ENCODE assay signal across 8 mouse cellular contexts in genomic region chr11:69581814-69582213, GRCm38 (mm10). TPM values are rescaled to one million over a fixed set of nuclear protein-coding genes. Genes with fewer than 3 reads are reported as not detected.
DNase-seq lines count a peak whose midpoint lies in the region; ATAC-seq lines count a peak whose summit lies in the region.

No protein-coding gene starts in this region.

- peaks cover 31% of the 10 kb centered on the region for H3K4me1 ChIP-seq in lung, embryonic 15.5 days
- H3K4me1 ChIP-seq in embryonic facial prominence, embryonic 11.5 days (ENCODE audit: control insufficient read depth, insufficient read depth, low read length), result peaks cover 7% of the 10 kb centered on the region
- peaks cover 33% of the 10 kb centered on the region for H3K4me1 ChIP-seq in limb, embryonic 13.5 days

- peak overlapping the region; percentile 87 for H3K4me2 ChIP-seq in lung, embryonic 15.5 days
- H3K4me2 ChIP-seq in embryonic facial prominence, embryonic 11.5 days (ENCODE audit: low read depth, low read length), result peak overlapping the region; percentile 69
- peak overlapping the region; percentile 76 for H3K4me2 ChIP-seq in limb, embryonic 13.5 days (replicated peaks)

- DNase-seq in lung, postnatal 25 days (ENCODE audit: low spot score), result no peak
- DNase-seq in embryonic facial prominence, embryonic 11.5 days (ENCODE audit: low spot score), result peak; percentile 18
- DNase-seq in splenic B cell, adult 2 months (ENCODE audit: low read depth, low spot score), result peak; percentile 18
- DNase-seq in left cerebral cortex, postnatal 10 days (ENCODE audit: extremely low spot score in 1 of 2, low spot score in 2 of 2), result no peak
- no peak for DNase-seq in right cerebral cortex, postnatal 10 days (ENCODE audit: low spot score in 2 of 2)
- DNase-seq in gastrocnemius, adult 18-20 months (ENCODE audit: low spot score), result no peak

- H3K27ac ChIP-seq in lung, embryonic 15.5 days, result peak overlapping the region; percentile 97
- H3K27ac ChIP-seq in embryonic facial prominence, embryonic 11.5 days (replicated peaks; ENCODE audit: low read depth, low read length), result 0 out of 2 replicates have a peak overlapping the region, but pooled peaks have one; percentile 9
- H3K27ac ChIP-seq in limb, embryonic 13.5 days, result peak overlapping the region; percentile 97

- peak overlapping the region; percentile 70 for H3K9ac ChIP-seq in lung, embryonic 15.5 days
- H3K9ac ChIP-seq in embryonic facial prominence, embryonic 11.5 days (replicated peaks; ENCODE audit: low read length), result peak overlapping the region; percentile 84
- H3K9ac ChIP-seq in limb, embryonic 13.5 days, result peak overlapping the region; percentile 86

- ATAC-seq in lung, embryonic 15.5 days (ENCODE audit: borderline replicate concordance, extremely low read depth, low FRiP score, low TSS enrichment), result no peak
- no peak for ATAC-seq in embryonic facial prominence, embryonic 11.5 days (replicated peaks; ENCODE audit: insufficient number of reproducible peaks, low FRiP score, low TSS enrichment, low read depth)
- no peak for ATAC-seq in limb, embryonic 13.5 days (ENCODE audit: low FRiP score, low read depth)

- no peaks in the 10 kb centered on the region for H3K27me3 ChIP-seq in lung, embryonic 15.5 days
- no peaks in the 10 kb centered on the region for H3K27me3 ChIP-seq in embryonic facial prominence, embryonic 11.5 days (ENCODE audit: control insufficient read depth, insufficient read depth, low read length)
- H3K27me3 ChIP-seq in limb, embryonic 13.5 days, result no peaks in the 10 kb centered on the region
- no peaks in the 10 kb centered on the region for H3K27me3 ChIP-seq in splenic B cell, adult 2 months (ENCODE audit: control insufficient read depth, insufficient read depth, low read length, poor library complexity, severe bottlenecking)

- no peaks in the 10 kb centered on the region for H3K9me3 ChIP-seq in lung, embryonic 15.5 days
- H3K9me3 ChIP-seq in embryonic facial prominence, embryonic 11.5 days (replicated peaks; ENCODE audit: control insufficient read depth, low read length), result no peaks in the 10 kb centered on the region
- H3K9me3 ChIP-seq in limb, embryonic 13.5 days, result no peaks in the 10 kb centered on the region

- WGBS in lung, embryonic 15.5 days, result 2% methylated on average over 8 of the region's 8 CpGs
- WGBS in embryonic facial prominence, embryonic 11.5 days, result under 1% methylated on average over 8 of the region's 8 CpGs
- WGBS in limb, embryonic 13.5 days, result 1% methylated on average over 8 of the region's 8 CpGs

- intact Hi-C loops in left cerebral cortex, postnatal 10 days (cut with DNase I), result no loop called here

- peak overlapping the region; percentile 81 for H3K4me3 ChIP-seq in lung, embryonic 15.5 days
- H3K4me3 ChIP-seq in embryonic facial prominence, embryonic 11.5 days (ENCODE audit: low read depth, low read length), result peak overlapping the region; percentile 65
- peak overlapping the region; percentile 87 for H3K4me3 ChIP-seq in limb, embryonic 13.5 days

- no peaks in the 10 kb centered on the region for H3K36me3 ChIP-seq in lung, embryonic 15.5 days
- H3K36me3 ChIP-seq in embryonic facial prominence, embryonic 11.5 days (replicated peaks; ENCODE audit: control insufficient read depth, insufficient read depth, low read depth, low read length), result no peaks in the 10 kb centered on the region
- H3K36me3 ChIP-seq in limb, embryonic 13.5 days, result peaks cover 20% of the 10 kb centered on the region; the same call in 1 of the 2 replicates
- H3K36me3 ChIP-seq in splenic B cell, adult 2 months (ENCODE audit: control insufficient read depth, insufficient read depth, low read length, poor library complexity, severe bottlenecking), result no peaks in the 10 kb centered on the region

RNA-seq across cellular contexts. Expression of gene Trp53, which starts 1.7 kb away (rescaled TPM):
- 168 and 170 TPM in 2 replicates for polyA plus RNA-seq in lung, embryonic 15.5 days (2015; fragmentation: Nextera tagmentation; extraction: Ambion mirVana)
- 200 and 215 TPM in 2 replicates for polyA plus RNA-seq in embryonic facial prominence, embryonic 11.5 days (2014; fragmentation: Nextera tagmentation; extraction: Ambion mirVana)
- polyA plus RNA-seq in limb, embryonic 13.5 days (2015; fragmentation: Nextera tagmentation; extraction: Ambion mirVana), result 158 and 161 TPM in 2 replicates
- total RNA-seq in left cerebral cortex, postnatal 10 days (2021), result 10 to 100 TPM; 20.5 to 26.1 TPM
- total RNA-seq in gastrocnemius, adult 18-20 months (2021), result 10 to 100 TPM; 12.9 to 15.3 TPM

RNA-seq across cellular contexts. Expression of gene Wrap53, which starts 1.8 kb away (rescaled TPM):
- polyA plus RNA-seq in lung, embryonic 15.5 days (2015; fragmentation: Nextera tagmentation; extraction: Ambion mirVana), result 28.3 and 28.4 TPM in 2 replicates
- 40.2 and 40.9 TPM in 2 replicates for polyA plus RNA-seq in embryonic facial prominence, embryonic 11.5 days (2014; fragmentation: Nextera tagmentation; extraction: Ambion mirVana)
- polyA plus RNA-seq in limb, embryonic 13.5 days (2015; fragmentation: Nextera tagmentation; extraction: Ambion mirVana), result 28.3 and 31.0 TPM in 2 replicates
- 1 to 10 TPM; 6.3 to 7.6 TPM for total RNA-seq in left cerebral cortex, postnatal 10 days (2021)
- total RNA-seq in gastrocnemius, adult 18-20 months (2021), result 1 to 10 TPM; 3.2 to 3.3 TPM

RNA-seq across cellular contexts. Expression of gene Efnb3, which starts 21.8 kb away (rescaled TPM):
- polyA plus RNA-seq in lung, embryonic 15.5 days (2015; fragmentation: Nextera tagmentation; extraction: Ambion mirVana), result 8.5 and 8.8 TPM in 2 replicates
- 11.2 and 11.3 TPM in 2 replicates for polyA plus RNA-seq in embryonic facial prominence, embryonic 11.5 days (2014; fragmentation: Nextera tagmentation; extraction: Ambion mirVana)
- polyA plus RNA-seq in limb, embryonic 13.5 days (2015; fragmentation: Nextera tagmentation; extraction: Ambion mirVana), result 45.8 and 47.6 TPM in 2 replicates
- total RNA-seq in left cerebral cortex, postnatal 10 days (2021), result 100 to 1,000 TPM; 147 to 154 TPM
- under 1 TPM; 0.37 to 0.74 TPM for total RNA-seq in gastrocnemius, adult 18-20 months (2021)

RNA-seq across cellular contexts. Expression of gene Atp1b2, which starts 23.9 kb away (rescaled TPM):
- 8.4 and 10.1 TPM in 2 replicates for polyA plus RNA-seq in lung, embryonic 15.5 days (2015; fragmentation: Nextera tagmentation; extraction: Ambion mirVana)
- 5.2 and 6.0 TPM in 2 replicates for polyA plus RNA-seq in embryonic facial prominence, embryonic 11.5 days (2014; fragmentation: Nextera tagmentation; extraction: Ambion mirVana)
- polyA plus RNA-seq in limb, embryonic 13.5 days (2015; fragmentation: Nextera tagmentation; extraction: Ambion mirVana), result 5.7 and 6.0 TPM in 2 replicates
- 100 to 1,000 TPM; 395 to 416 TPM for total RNA-seq in left cerebral cortex, postnatal 10 days (2021)
- 100 to 1,000 TPM; 347 to 393 TPM for total RNA-seq in gastrocnemius, adult 18-20 months (2021)

RNA-seq across cellular contexts. Expression of gene Dnah2, which starts 32.9 kb away (rescaled TPM):
- 1.1 and 1.2 TPM in 2 replicates for polyA plus RNA-seq in lung, embryonic 15.5 days (2015; fragmentation: Nextera tagmentation; extraction: Ambion mirVana)
- polyA plus RNA-seq in embryonic facial prominence, embryonic 11.5 days (2014; fragmentation: Nextera tagmentation; extraction: Ambion mirVana), result 1.5 and 2.1 TPM in 2 replicates
- 2.2 and 2.4 TPM in 2 replicates for polyA plus RNA-seq in limb, embryonic 13.5 days (2015; fragmentation: Nextera tagmentation; extraction: Ambion mirVana)
- total RNA-seq in left cerebral cortex, postnatal 10 days (2021), result 1 to 10 TPM; 4.2 to 5.7 TPM
- total RNA-seq in gastrocnemius, adult 18-20 months (2021), result under 1 TPM; 0.14 to 0.83 TPM

Comparison
In these comparisons a context has a peak if more than half of its experiments do, and no peak if none do; other contexts are left out.
1. H3K27ac ChIP-seq: peak in every context shown above with its lines; median percentile 97 in lung, embryonic 15.5 days; 97 in limb, embryonic 13.5 days; 9 in embryonic facial prominence, embryonic 11.5 days.
2. DNase-seq: peak in embryonic facial prominence, embryonic 11.5 days (single experiment) and splenic B cell, adult 2 months (single experiment); none in lung, postnatal 25 days (single experiment), left cerebral cortex, postnatal 10 days (0 of 2), right cerebral cortex, postnatal 10 days (0 of 2) and gastrocnemius, adult 18-20 months (single experiment).
3. Peak in every context shown above with its lines, with median percentiles within 50 percentile points of each other: H3K4me2 ChIP-seq, H3K4me3 ChIP-seq and H3K9ac ChIP-seq.